Mouse (Mus musculus): ENCODE results near the gene Espn. TPM values are rescaled to one million over a fixed set of nuclear protein-coding genes. Genes with fewer than 3 reads are reported as not detected.
A peak's percentile ranks its signal among the peaks of the same experiment; 100 is the strongest.

Gene Espn
- polyA plus RNA-seq, 1 experiment from 2014 or later, result not detected

GRCm38 (mm10) chr4:152173041-152173440, 20.9 kb upstream of the Espn start:
- WGBS, result 1% methylated on average over 5 of the region's 5 CpGs
- ATAC-seq (ENCODE audit: low FRiP score, low TSS enrichment) (no peak), DNase-seq (peak; percentile 83)
- H3K9ac ChIP-seq (replicated peaks; ENCODE audit: low read length), result no peak overlapping the region
- peaks cover 3% of the 10 kb centered on the region; the same call in 1 of the 2 replicates for H3K4me1 ChIP-seq (ENCODE audit: control insufficient read depth, insufficient read depth, low read length)
- H3K9me3 ChIP-seq (ENCODE audit: control insufficient read depth, low read length), result no peaks in the 10 kb centered on the region
- no peak overlapping the region for H3K4me3 ChIP-seq (replicated peaks; ENCODE audit: low read depth, low read length)
- no peak overlapping the region for H3K4me2 ChIP-seq (ENCODE audit: low read length)
- H3K27ac ChIP-seq (replicated peaks; ENCODE audit: low read depth, low read length), result no peak overlapping the region
- peaks cover 14% of the 10 kb centered on the region; the same call in 1 of the 2 replicates for H3K27me3 ChIP-seq (ENCODE audit: control insufficient read depth, insufficient read depth, low read length)
- no peaks in the 10 kb centered on the region for H3K36me3 ChIP-seq (ENCODE audit: control insufficient read depth, insufficient read depth, low read length)

- no peak for DNase-seq
- no peak overlapping the region for H3K4me3 ChIP-seq (replicated peaks; ENCODE audit: low read depth, low read length)
- no peak overlapping the region for H3K27ac ChIP-seq (replicated peaks; ENCODE audit: low read depth, low read length)
- 88% methylated on average over 6 of the region's 6 CpGs for WGBS
- no peak for ATAC-seq (ENCODE audit: low FRiP score, low TSS enrichment)
- no peaks in the 10 kb centered on the region for H3K9me3 ChIP-seq (ENCODE audit: control insufficient read depth, low read length)
- peaks cover 14% of the 10 kb centered on the region; the same call in 1 of the 2 replicates for H3K27me3 ChIP-seq (ENCODE audit: control insufficient read depth, insufficient read depth, low read length)
- no peaks in the 10 kb centered on the region for H3K36me3 ChIP-seq (ENCODE audit: control insufficient read depth, insufficient read depth, low read length)
- no peak overlapping the region for H3K9ac ChIP-seq (replicated peaks; ENCODE audit: low read length)
- no peak overlapping the region for H3K4me2 ChIP-seq (ENCODE audit: low read length)
- no peaks in the 10 kb centered on the region for H3K4me1 ChIP-seq (ENCODE audit: control insufficient read depth, insufficient read depth, low read length)
Observed at GRCm38 (mm10) chr4:152171543-152171942, 19.4 kb upstream of the Espn start.

- Histone ChIP-seq H3K4me1 (ENCODE audit: control insufficient read depth, insufficient read depth, low read length) (no peaks in the 10 kb centered on the region), H3K4me2 (ENCODE audit: low read length) (no peak overlapping the region), H3K9ac (replicated peaks; ENCODE audit: low read length) (no peak overlapping the region), H3K4me3 (replicated peaks; ENCODE audit: low read depth, low read length) (no peak overlapping the region), H3K36me3 (ENCODE audit: control insufficient read depth, insufficient read depth, low read length) (no peaks in the 10 kb centered on the region), H3K27me3 (ENCODE audit: control insufficient read depth, insufficient read depth, low read length) (peaks cover 8% of the 10 kb centered on the region; the same call in 1 of the 2 replicates), H3K9me3 (ENCODE audit: control insufficient read depth, low read length) (no peaks in the 10 kb centered on the region), H3K27ac (replicated peaks; ENCODE audit: low read depth, low read length) (no peak overlapping the region)
- ATAC-seq (ENCODE audit: low FRiP score, low TSS enrichment) (no peak), DNase-seq (no peak)
- 86% methylated on average over 10 of the region's 10 CpGs for WGBS
Observed at GRCm38 (mm10) chr4:152170286-152170685, 18.1 kb upstream of the Espn start.

GRCm38 (mm10) chr4:152169103-152169502, 16.9 kb upstream of the Espn start:
- no peak overlapping the region for H3K4me3 ChIP-seq (replicated peaks; ENCODE audit: low read depth, low read length)
- WGBS, result 84% methylated on average over 7 of the region's 7 CpGs

DNA sequence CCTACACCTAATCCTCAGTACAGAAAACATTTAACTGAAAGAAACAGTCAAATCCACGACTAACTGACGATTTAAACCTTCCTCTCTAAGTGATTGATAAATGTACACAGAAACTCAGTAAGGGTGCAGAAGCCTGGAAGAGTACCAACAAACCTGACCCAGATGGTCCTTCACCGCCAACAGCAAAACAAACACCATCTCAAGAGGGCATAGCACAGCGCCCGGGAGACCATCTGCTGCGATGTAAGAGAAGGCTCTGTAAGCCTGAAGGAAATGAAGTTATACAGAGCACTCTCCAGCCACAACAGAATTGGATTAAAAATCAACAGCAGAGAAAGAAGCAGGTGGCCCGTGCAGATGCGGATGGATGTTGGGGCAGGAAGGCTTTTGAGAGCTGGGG, 15.9 kb upstream of the Espn start:
- Histone ChIP-seq H3K36me3 (ENCODE audit: control insufficient read depth, insufficient read depth, low read length) (no peaks in the 10 kb centered on the region), H3K9ac (replicated peaks; ENCODE audit: low read length) (no peak overlapping the region), H3K4me2 (ENCODE audit: low read length) (no peak overlapping the region), H3K27me3 (ENCODE audit: control insufficient read depth, insufficient read depth, low read length) (no peaks in the 10 kb centered on the region), H3K4me3 (replicated peaks; ENCODE audit: low read depth, low read length) (no peak overlapping the region), H3K4me1 (ENCODE audit: control insufficient read depth, insufficient read depth, low read length) (no peaks in the 10 kb centered on the region), H3K27ac (replicated peaks; ENCODE audit: low read depth, low read length) (no peak overlapping the region), H3K9me3 (ENCODE audit: control insufficient read depth, low read length) (no peaks in the 10 kb centered on the region)
- ATAC-seq (ENCODE audit: low FRiP score, low TSS enrichment), result no peak
- peak; percentile 54 for DNase-seq
- 47% methylated on average over 8 of the region's 8 CpGs for WGBS

More at GRCm38 (mm10) chr4:152169103-152169502, 16.9 kb upstream of the Espn start:
- DNase-seq (no peak), ATAC-seq (ENCODE audit: low FRiP score, low TSS enrichment) (no peak)
- no peaks in the 10 kb centered on the region for H3K36me3 ChIP-seq (ENCODE audit: control insufficient read depth, insufficient read depth, low read length)
- peaks cover 4% of the 10 kb centered on the region; the same call in 1 of the 2 replicates for H3K27me3 ChIP-seq (ENCODE audit: control insufficient read depth, insufficient read depth, low read length)
- no peak overlapping the region for H3K4me2 ChIP-seq (ENCODE audit: low read length)
- H3K4me1 ChIP-seq (ENCODE audit: control insufficient read depth, insufficient read depth, low read length), result no peaks in the 10 kb centered on the region
- H3K27ac ChIP-seq (replicated peaks; ENCODE audit: low read depth, low read length), result no peak overlapping the region
- no peak overlapping the region for H3K9ac ChIP-seq (replicated peaks; ENCODE audit: low read length)
- H3K9me3 ChIP-seq (ENCODE audit: control insufficient read depth, low read length), result no peaks in the 10 kb centered on the region

GRCm38 (mm10) chr4:152165036-152165931, 13.1 kb upstream of the Espn start:
- Histone ChIP-seq H3K36me3 (ENCODE audit: control insufficient read depth, insufficient read depth, low read length) (no peaks in the 10 kb centered on the region), H3K4me2 (ENCODE audit: low read length) (no peak overlapping the region), H3K4me3 (replicated peaks; ENCODE audit: low read depth, low read length) (no peak overlapping the region), H3K9ac (replicated peaks; ENCODE audit: low read length) (no peak overlapping the region), H3K9me3 (ENCODE audit: control insufficient read depth, low read length) (no peaks in the 10 kb centered on the region), H3K27me3 (ENCODE audit: control insufficient read depth, insufficient read depth, low read length) (peaks cover 24% of the 10 kb centered on the region), H3K4me1 (ENCODE audit: control insufficient read depth, insufficient read depth, low read length) (no peaks in the 10 kb centered on the region), H3K27ac (replicated peaks; ENCODE audit: low read depth, low read length) (no peak overlapping the region)
- 25% methylated on average over 22 of the region's 22 CpGs for WGBS
- DNase-seq (peak; percentile 76), ATAC-seq (ENCODE audit: low FRiP score, low TSS enrichment) (no peak)

GRCm38 (mm10) chr4:152162748-152163147, 10.6 kb upstream of the Espn start:
- H3K4me1 ChIP-seq (ENCODE audit: control insufficient read depth, insufficient read depth, low read length), result 0 out of 2 replicates have a peak, but pooled peaks cover 5% of the 10 kb centered on the region
- H3K27me3 ChIP-seq (ENCODE audit: control insufficient read depth, insufficient read depth, low read length), result peaks cover 49% of the 10 kb centered on the region
- no peak overlapping the region for H3K4me2 ChIP-seq (ENCODE audit: low read length)
- H3K9ac ChIP-seq (replicated peaks; ENCODE audit: low read length), result no peak overlapping the region
- ATAC-seq (ENCODE audit: low FRiP score, low TSS enrichment) (no peak), DNase-seq (no peak)
- H3K27ac ChIP-seq (replicated peaks; ENCODE audit: low read depth, low read length), result no peak overlapping the region
- 89% methylated on average over 2 of the region's 2 CpGs for WGBS
- H3K36me3 ChIP-seq (ENCODE audit: control insufficient read depth, insufficient read depth, low read length), result no peaks in the 10 kb centered on the region
- no peaks in the 10 kb centered on the region for H3K9me3 ChIP-seq (ENCODE audit: control insufficient read depth, low read length)
- H3K4me3 ChIP-seq (replicated peaks; ENCODE audit: low read depth, low read length), result no peak overlapping the region

- H3K4me2 ChIP-seq (ENCODE audit: low read length), result no peak overlapping the region
- H3K9me3 ChIP-seq (ENCODE audit: control insufficient read depth, low read length), result no peaks in the 10 kb centered on the region
- H3K27me3 ChIP-seq (ENCODE audit: control insufficient read depth, insufficient read depth, low read length), result peaks cover 57% of the 10 kb centered on the region
- 0 out of 2 replicates have a peak, but pooled peaks cover 5% of the 10 kb centered on the region for H3K4me1 ChIP-seq (ENCODE audit: control insufficient read depth, insufficient read depth, low read length)
- DNase-seq, result no peak
- H3K27ac ChIP-seq (replicated peaks; ENCODE audit: low read depth, low read length), result no peak overlapping the region
- no peak overlapping the region for H3K9ac ChIP-seq (replicated peaks; ENCODE audit: low read length)
- H3K4me3 ChIP-seq (replicated peaks; ENCODE audit: low read depth, low read length), result no peak overlapping the region
- no peaks in the 10 kb centered on the region for H3K36me3 ChIP-seq (ENCODE audit: control insufficient read depth, insufficient read depth, low read length)
- WGBS, result 79% methylated on average over 6 of the region's 6 CpGs
- ATAC-seq (ENCODE audit: low FRiP score, low TSS enrichment), result no peak
Observed at GRCm38 (mm10) chr4:152161601-152162000, 9.4 kb upstream of the Espn start.

DNA sequence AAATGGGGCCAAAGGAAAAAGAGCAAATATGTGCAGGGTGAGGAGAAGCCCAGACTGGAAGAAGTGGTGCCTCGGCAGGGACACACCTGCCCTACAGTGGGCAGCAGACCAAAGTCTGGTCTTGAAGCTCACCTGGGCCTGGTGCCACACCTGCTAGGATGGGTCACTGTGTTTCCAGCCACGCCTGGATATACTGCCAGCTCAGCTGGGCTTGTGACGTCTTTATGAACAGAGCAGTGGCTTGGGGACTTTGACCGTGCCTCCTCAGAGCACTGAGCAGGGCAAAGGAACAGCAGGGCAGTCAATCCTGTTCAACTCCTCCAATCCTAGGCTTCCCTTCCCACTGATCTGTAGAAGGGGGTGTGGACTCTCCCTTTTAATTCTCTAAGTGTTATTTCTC, 8.6 kb upstream of the Espn start:
- Histone ChIP-seq H3K36me3 (ENCODE audit: control insufficient read depth, insufficient read depth, low read length) (no peaks in the 10 kb centered on the region), H3K4me1 (ENCODE audit: control insufficient read depth, insufficient read depth, low read length) (0 out of 2 replicates have a peak, but pooled peaks cover 5% of the 10 kb centered on the region), H3K9ac (replicated peaks; ENCODE audit: low read length) (no peak overlapping the region), H3K27ac (replicated peaks; ENCODE audit: low read depth, low read length) (no peak overlapping the region), H3K27me3 (ENCODE audit: control insufficient read depth, insufficient read depth, low read length) (peaks cover 57% of the 10 kb centered on the region), H3K9me3 (ENCODE audit: control insufficient read depth, low read length) (no peaks in the 10 kb centered on the region), H3K4me3 (replicated peaks; ENCODE audit: low read depth, low read length) (no peak overlapping the region), H3K4me2 (ENCODE audit: low read length) (no peak overlapping the region)
- DNase-seq (no peak), ATAC-seq (ENCODE audit: low FRiP score, low TSS enrichment) (no peak)
- 35% methylated on average over 4 of the region's 4 CpGs for WGBS
